ENCODE assay signal across 9 mouse cellular contexts in the genomic region with DNA sequence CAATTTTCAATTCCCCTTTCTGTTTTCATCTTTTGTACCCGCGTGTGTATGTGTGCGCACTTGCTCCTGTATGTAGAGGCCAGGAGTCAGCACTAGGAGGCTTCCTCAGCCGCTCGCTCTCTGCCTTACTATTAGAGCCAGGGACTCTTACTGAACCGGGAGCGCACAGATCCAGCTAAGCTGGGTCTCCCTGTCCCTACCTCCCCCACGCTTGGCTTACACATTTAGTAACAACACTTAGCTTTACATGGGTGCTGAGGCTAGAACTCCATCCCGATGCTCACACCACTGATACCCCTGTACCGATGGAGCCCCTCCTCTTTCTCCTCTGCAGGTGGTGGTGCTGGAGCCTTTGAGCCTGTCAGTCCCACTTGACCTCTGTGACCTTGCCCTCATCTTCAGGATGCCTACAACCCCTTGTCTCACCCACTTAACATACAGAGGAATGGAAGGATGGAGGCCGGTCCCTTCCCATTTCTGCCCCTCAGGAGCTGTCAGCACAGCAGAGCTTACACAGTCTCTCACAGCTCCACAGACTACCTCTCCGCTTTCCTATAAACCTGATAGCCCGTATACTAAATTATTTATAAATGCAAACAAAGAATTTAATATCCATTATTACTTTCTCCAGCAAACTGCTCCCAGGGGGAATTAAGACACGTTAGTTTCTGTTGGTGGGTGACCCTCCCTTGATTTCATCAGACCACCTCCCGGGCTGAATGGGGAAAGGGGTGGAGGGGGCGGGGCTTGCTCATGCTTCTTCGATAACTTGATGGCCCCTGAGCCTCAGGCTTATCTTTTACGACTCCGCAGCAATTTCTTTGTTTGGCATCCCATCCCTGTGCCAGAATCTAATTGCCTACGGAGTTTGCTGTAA. TPM values are rescaled to one million over a fixed set of nuclear protein-coding genes. Genes with fewer than 3 reads are reported as not detected.
DNase-seq lines count a peak whose midpoint lies in the region; ATAC-seq and TF ChIP-seq lines count a peak whose summit lies in the region.
"Had no signal": no experiment of that assay in that cellular context is flagged by ENCODE, and none has a peak within 500 bp of the region (broad histone marks: within the 10 kb centered on the region; RNA-seq: fewer than 3 reads in every experiment).

No protein-coding gene starts in this region.

- H3K4me2 ChIP-seq in kidney, embryonic 14.5 days (replicated peaks; ENCODE audit: low read depth, low read length): peak overlapping the region; percentile 31
- peak overlapping the region; percentile 47 for H3K4me2 ChIP-seq in embryonic facial prominence, embryonic 15.5 days (replicated peaks)
- H3K4me2 ChIP-seq in intestine, postnatal 0 days (replicated peaks; ENCODE audit: low read depth): peak overlapping the region; percentile 30
- peak overlapping the region; percentile 51 for H3K4me2 ChIP-seq in neural tube, embryonic 13.5 days

- no peaks in the 10 kb centered on the region for H3K36me3 ChIP-seq in kidney, embryonic 14.5 days (ENCODE audit: control insufficient read depth, insufficient read depth, low read length)
- H3K36me3 ChIP-seq in embryonic facial prominence, embryonic 15.5 days: no peaks in the 10 kb centered on the region
- no peaks in the 10 kb centered on the region for H3K36me3 ChIP-seq in intestine, postnatal 0 days (ENCODE audit: control insufficient read depth, insufficient read depth)
- no peaks in the 10 kb centered on the region for H3K36me3 ChIP-seq in neural tube, embryonic 13.5 days

- no peak overlapping the region for H3K9ac ChIP-seq in kidney, embryonic 14.5 days (ENCODE audit: low read depth, low read length)
- no peak overlapping the region for H3K9ac ChIP-seq in embryonic facial prominence, embryonic 15.5 days
- no peak overlapping the region for H3K9ac ChIP-seq in intestine, postnatal 0 days (ENCODE audit: low read depth, low read length)
- peak overlapping the region; percentile 27; the same call in 1 of the 2 replicates for H3K9ac ChIP-seq in neural tube, embryonic 13.5 days

- no peak for TF ChIP-seq CTCF in intestine, postnatal 0 days (IDR thresholded peaks at IDR 0.05; ENCODE audit: low read depth)

- no peak overlapping the region; the same call in 1 of the 2 replicates for H3K4me3 ChIP-seq in kidney, embryonic 14.5 days (ENCODE audit: low read length)
- peak overlapping the region; percentile 20; the same call in 1 of the 2 replicates for H3K4me3 ChIP-seq in embryonic facial prominence, embryonic 15.5 days (replicated peaks)
- H3K4me3 ChIP-seq in intestine, postnatal 0 days (ENCODE audit: low read depth, low read length): no peak overlapping the region
- peak overlapping the region; percentile 21 for H3K4me3 ChIP-seq in neural tube, embryonic 13.5 days

- WGBS in kidney, embryonic 14.5 days: 42% methylated on average over 20 of the region's 20 CpGs
- WGBS in embryonic facial prominence, embryonic 15.5 days: 34% methylated on average over 20 of the region's 20 CpGs
- 37% methylated on average over 20 of the region's 20 CpGs for WGBS in intestine, postnatal 0 days
- 32% methylated on average over 20 of the region's 20 CpGs for WGBS in neural tube, embryonic 13.5 days

- H3K27ac ChIP-seq in kidney, embryonic 14.5 days (ENCODE audit: low read depth, low read length): no peak overlapping the region
- no peak overlapping the region for H3K27ac ChIP-seq in embryonic facial prominence, embryonic 15.5 days (replicated peaks)
- no peak overlapping the region for H3K27ac ChIP-seq in intestine, postnatal 0 days (ENCODE audit: low read depth, low read length)
- peak overlapping the region; percentile 75 for H3K27ac ChIP-seq in neural tube, embryonic 13.5 days (replicated peaks)

- no peak for DNase-seq in kidney, postnatal 36 days
- no peak for DNase-seq in frontal cortex, postnatal 14 days (ENCODE audit: low spot score in 2 of 2)
- DNase-seq in thymus, postnatal 0 days (ENCODE audit: low spot score): no peak
- no peak for DNase-seq in adrenal gland, adult (ENCODE audit: inconsistent age in 2 of 2, low spot score in 1 of 2)

- no peaks in the 10 kb centered on the region for H3K27me3 ChIP-seq in kidney, embryonic 14.5 days (ENCODE audit: control insufficient read depth, insufficient read depth, low read length)
- peaks cover 3% of the 10 kb centered on the region; the same call in 1 of the 2 replicates for H3K27me3 ChIP-seq in embryonic facial prominence, embryonic 15.5 days
- H3K27me3 ChIP-seq in intestine, postnatal 0 days (replicated peaks; ENCODE audit: control insufficient read depth, insufficient read depth, low read length): no peaks in the 10 kb centered on the region
- no peaks in the 10 kb centered on the region for H3K27me3 ChIP-seq in neural tube, embryonic 13.5 days

- no peak for ATAC-seq in kidney, embryonic 14.5 days (ENCODE audit: low FRiP score, low TSS enrichment)
- ATAC-seq in embryonic facial prominence, embryonic 15.5 days (ENCODE audit: insufficient number of reproducible peaks, low FRiP score, low TSS enrichment, low read depth): 0 out of 2 replicates have a peak, but pooled peaks have one; percentile 15
- ATAC-seq in intestine, postnatal 0 days: no peak
- ATAC-seq in neural tube, embryonic 13.5 days (ENCODE audit: low read depth): peak; percentile 80

- no peaks in the 10 kb centered on the region for H3K9me3 ChIP-seq in kidney, embryonic 14.5 days (ENCODE audit: control insufficient read depth, low read length)
- no peaks in the 10 kb centered on the region for H3K9me3 ChIP-seq in embryonic facial prominence, embryonic 15.5 days (replicated peaks)
- H3K9me3 ChIP-seq in intestine, postnatal 0 days (ENCODE audit: control insufficient read depth): no peaks in the 10 kb centered on the region
- 0 out of 2 replicates have a peak, but pooled peaks cover 4% of the 10 kb centered on the region for H3K9me3 ChIP-seq in neural tube, embryonic 13.5 days

- peaks cover 4% of the 10 kb centered on the region; the same call in 1 of the 2 replicates for H3K4me1 ChIP-seq in kidney, embryonic 14.5 days (ENCODE audit: control insufficient read depth, insufficient read depth, low read length)
- H3K4me1 ChIP-seq in embryonic facial prominence, embryonic 15.5 days: no peaks in the 10 kb centered on the region
- peaks cover 4% of the 10 kb centered on the region; the same call in 1 of the 2 replicates for H3K4me1 ChIP-seq in intestine, postnatal 0 days (replicated peaks; ENCODE audit: control insufficient read depth, insufficient read depth, low read length)
- H3K4me1 ChIP-seq in neural tube, embryonic 13.5 days (replicated peaks): peaks cover 32% of the 10 kb centered on the region

RNA-seq across cellular contexts. Expression of a gene that starts 7.7 kb away (rescaled TPM):
- 3.0 and 4.2 TPM in 2 replicates for polyA plus RNA-seq in kidney, embryonic 14.5 days (2014; fragmentation: Nextera tagmentation; extraction: Ambion mirVana)
- 4.0 and 4.1 TPM in 2 replicates for polyA plus RNA-seq in embryonic facial prominence, embryonic 15.5 days (2015; fragmentation: Nextera tagmentation; extraction: Ambion mirVana)
- 3.5 and 3.6 TPM in 2 replicates for polyA plus RNA-seq in intestine, postnatal 0 days (2015; fragmentation: Nextera tagmentation; extraction: Ambion mirVana)
- 3.0 and 3.7 TPM in 2 replicates for polyA plus RNA-seq in neural tube, embryonic 13.5 days (2015; fragmentation: Nextera tagmentation; extraction: Ambion mirVana)
- 3.9 and 4.4 TPM in 2 replicates for polyA plus RNA-seq in thymus, postnatal 0 days (2015; fragmentation: Nextera tagmentation; extraction: Ambion mirVana)

RNA-seq across cellular contexts. Expression of a gene that starts 43.8 kb away (rescaled TPM):
- polyA plus RNA-seq in kidney, embryonic 14.5 days (2014; fragmentation: Nextera tagmentation; extraction: Ambion mirVana): 0.76 and 0.84 TPM in 2 replicates
- 0.96 and 1.1 TPM in 2 replicates for polyA plus RNA-seq in embryonic facial prominence, embryonic 15.5 days (2015; fragmentation: Nextera tagmentation; extraction: Ambion mirVana)
- polyA plus RNA-seq in intestine, postnatal 0 days (2015; fragmentation: Nextera tagmentation; extraction: Ambion mirVana): 0.30 and 0.52 TPM in 2 replicates
- not detected in 2 replicates for polyA plus RNA-seq in neural tube, embryonic 13.5 days (2015; fragmentation: Nextera tagmentation; extraction: Ambion mirVana)
- 1.1 and 1.2 TPM in 2 replicates for polyA plus RNA-seq in thymus, postnatal 0 days (2015; fragmentation: Nextera tagmentation; extraction: Ambion mirVana)

RNA-seq across cellular contexts. Expression of a gene that starts 45.4 kb away (rescaled TPM):
- polyA plus RNA-seq in kidney, embryonic 14.5 days (2014; fragmentation: Nextera tagmentation; extraction: Ambion mirVana): 4.3 and 5.8 TPM in 2 replicates
- polyA plus RNA-seq in embryonic facial prominence, embryonic 15.5 days (2015; fragmentation: Nextera tagmentation; extraction: Ambion mirVana): 0.43 TPM in 1 of 2 replicates, not detected in the other
- 65.2 and 70.7 TPM in 2 replicates for polyA plus RNA-seq in intestine, postnatal 0 days (2015; fragmentation: Nextera tagmentation; extraction: Ambion mirVana)
- not detected in 2 replicates for polyA plus RNA-seq in neural tube, embryonic 13.5 days (2015; fragmentation: Nextera tagmentation; extraction: Ambion mirVana)
- 0.61 and 1.1 TPM in 2 replicates for polyA plus RNA-seq in thymus, postnatal 0 days (2015; fragmentation: Nextera tagmentation; extraction: Ambion mirVana)

RNA-seq across cellular contexts. Expression of a gene that starts 47.7 kb away (rescaled TPM):
- not detected in 2 replicates for polyA plus RNA-seq in kidney, embryonic 14.5 days (2014; fragmentation: Nextera tagmentation; extraction: Ambion mirVana)
- not detected in 2 replicates for polyA plus RNA-seq in embryonic facial prominence, embryonic 15.5 days (2015; fragmentation: Nextera tagmentation; extraction: Ambion mirVana)
- not detected in 2 replicates for polyA plus RNA-seq in intestine, postnatal 0 days (2015; fragmentation: Nextera tagmentation; extraction: Ambion mirVana)
- not detected in 2 replicates for polyA plus RNA-seq in neural tube, embryonic 13.5 days (2015; fragmentation: Nextera tagmentation; extraction: Ambion mirVana)
- not detected in 2 replicates for polyA plus RNA-seq in thymus, postnatal 0 days (2015; fragmentation: Nextera tagmentation; extraction: Ambion mirVana)
- polyA plus RNA-seq: large intestine, adult 2 months had no signal

RNA-seq across cellular contexts. Expression of a gene that starts 51.2 kb away (rescaled TPM):
- 3.5 and 4.7 TPM in 2 replicates for polyA plus RNA-seq in kidney, embryonic 14.5 days (2014; fragmentation: Nextera tagmentation; extraction: Ambion mirVana)
- polyA plus RNA-seq in embryonic facial prominence, embryonic 15.5 days (2015; fragmentation: Nextera tagmentation; extraction: Ambion mirVana): 4.9 and 6.4 TPM in 2 replicates
- polyA plus RNA-seq in intestine, postnatal 0 days (2015; fragmentation: Nextera tagmentation; extraction: Ambion mirVana): 11.0 and 12.2 TPM in 2 replicates
- 0.80 and 1.2 TPM in 2 replicates for polyA plus RNA-seq in neural tube, embryonic 13.5 days (2015; fragmentation: Nextera tagmentation; extraction: Ambion mirVana)
- polyA plus RNA-seq in thymus, postnatal 0 days (2015; fragmentation: Nextera tagmentation; extraction: Ambion mirVana): 10.7 and 11.4 TPM in 2 replicates

Comparison
In these comparisons a context has a peak if more than half of its experiments do, and no peak if none do; other contexts are left out.
1. ATAC-seq: peak in embryonic facial prominence, embryonic 15.5 days (single experiment) and neural tube, embryonic 13.5 days (single experiment); none in kidney, embryonic 14.5 days (single experiment) and intestine, postnatal 0 days (single experiment).
2. H3K4me3 ChIP-seq: peak in embryonic facial prominence, embryonic 15.5 days (single experiment) and neural tube, embryonic 13.5 days (single experiment); none in kidney, embryonic 14.5 days (single experiment) and intestine, postnatal 0 days (single experiment).
3. Peak in every context shown above with its lines, with median percentiles within 50 percentile points of each other: H3K4me2 ChIP-seq.